11 mouse cellular contexts compared by ENCODE assay signal in genomic region chr2:93911942-93912341, GRCm38 (mm10). TPM values are rescaled to one million over a fixed set of nuclear protein-coding genes. Genes with fewer than 3 reads are reported as not detected.
A peak's percentile ranks its signal among the peaks of the same experiment; 100 is the strongest.
DNase-seq lines count a peak whose midpoint lies in the region; ATAC-seq and TF ChIP-seq lines count a peak whose summit lies in the region.
"Had no signal": no experiment of that assay in that cellular context is flagged by ENCODE, and none has a peak within 500 bp of the region (broad histone marks: within the 10 kb centered on the region; RNA-seq: fewer than 3 reads in every experiment).

No protein-coding gene starts in this region.

- no peak overlapping the region for H3K4me2 ChIP-seq in midbrain, postnatal 0 days (ENCODE audit: low read depth, low read length, poor library complexity, severe bottlenecking)
- no peak overlapping the region for H3K4me2 ChIP-seq in midbrain, embryonic 15.5 days
- H3K4me2 ChIP-seq in intestine, embryonic 15.5 days (replicated peaks), result no peak overlapping the region
- H3K4me2 ChIP-seq: hindbrain, embryonic 15.5 days; liver, embryonic 11.5 days had no signal

- intact Hi-C loops in left cerebral cortex, postnatal 25 days (cut with DNase I), result no loop called here

- peaks cover 14% of the 10 kb centered on the region for H3K4me1 ChIP-seq in midbrain, postnatal 0 days (ENCODE audit: insufficient read depth, low read length)
- peaks cover 16% of the 10 kb centered on the region for H3K4me1 ChIP-seq in midbrain, embryonic 15.5 days
- no peaks in the 10 kb centered on the region for H3K4me1 ChIP-seq in intestine, embryonic 15.5 days (replicated peaks)

- TF ChIP-seq CTCF in midbrain, postnatal 0 days (IDR thresholded peaks at IDR 0.05), result no peak

- no peaks in the 10 kb centered on the region for H3K36me3 ChIP-seq in midbrain, postnatal 0 days (ENCODE audit: insufficient read depth, low read length)
- no peaks in the 10 kb centered on the region for H3K36me3 ChIP-seq in midbrain, embryonic 15.5 days (replicated peaks)
- H3K36me3 ChIP-seq in intestine, embryonic 15.5 days, result no peaks in the 10 kb centered on the region
- H3K36me3 ChIP-seq: hindbrain, embryonic 15.5 days had no signal

- ATAC-seq in frontal cortex, adult (ENCODE audit: low TSS enrichment), result peak; percentile 56
- no peak for ATAC-seq in midbrain, postnatal 0 days (ENCODE audit: low FRiP score)
- no peak for ATAC-seq in midbrain, embryonic 15.5 days (replicated peaks)
- no peak for ATAC-seq in intestine, embryonic 15.5 days

- 79% methylated on average over 10 of the region's 10 CpGs for WGBS in midbrain, postnatal 0 days
- whole genome bisulfite sequencing in midbrain, embryonic 15.5 days, result 82% methylated on average over 10 of the region's 10 CpGs
- 85% methylated on average over 10 of the region's 10 CpGs for WGBS in intestine, embryonic 15.5 days

- no peak overlapping the region for H3K4me3 ChIP-seq in midbrain, postnatal 0 days (ENCODE audit: low read depth, low read length)
- no peak overlapping the region for H3K4me3 ChIP-seq in midbrain, embryonic 15.5 days
- H3K4me3 ChIP-seq in intestine, embryonic 15.5 days (replicated peaks), result no peak overlapping the region
- H3K4me3 ChIP-seq: erythroblast, embryonic 14.5 days; hindbrain, embryonic 15.5 days had no signal

- H3K27ac ChIP-seq in midbrain, postnatal 0 days (ENCODE audit: low read depth, low read length), result no peak overlapping the region
- no peak overlapping the region for H3K27ac ChIP-seq in midbrain, embryonic 15.5 days
- H3K27ac ChIP-seq in intestine, embryonic 15.5 days, result no peak overlapping the region
- H3K27ac ChIP-seq: hindbrain, embryonic 15.5 days had no signal

- no peak for DNase-seq in frontal cortex, postnatal 25 days (ENCODE audit: low spot score in 2 of 2)
- peak; percentile 72 for DNase-seq in midbrain, postnatal 0 days (ENCODE audit: low spot score)
- DNase-seq in cerebellum, postnatal 14 days, result peak; percentile 83 to 84
- DNase-seq in left cerebral cortex, postnatal 25 days (ENCODE audit: low spot score in 2 of 2), result peak; percentile 21 to 59
- DNase-seq in spleen, postnatal 4 days (ENCODE audit: low spot score in 2 of 2), result no peak

- no peaks in the 10 kb centered on the region for H3K27me3 ChIP-seq in midbrain, postnatal 0 days (ENCODE audit: insufficient read depth, low read length)
- H3K27me3 ChIP-seq in midbrain, embryonic 15.5 days (replicated peaks), result no peaks in the 10 kb centered on the region
- H3K27me3 ChIP-seq in intestine, embryonic 15.5 days (replicated peaks), result no peaks in the 10 kb centered on the region
- H3K27me3 ChIP-seq: hindbrain, embryonic 15.5 days had no signal

- no peaks in the 10 kb centered on the region for H3K9me3 ChIP-seq in midbrain, postnatal 0 days (ENCODE audit: low read length)
- no peaks in the 10 kb centered on the region for H3K9me3 ChIP-seq in midbrain, embryonic 15.5 days
- no peaks in the 10 kb centered on the region for H3K9me3 ChIP-seq in intestine, embryonic 15.5 days
- H3K9me3 ChIP-seq: hindbrain, embryonic 15.5 days had no signal

- H3K9ac ChIP-seq in midbrain, postnatal 0 days (replicated peaks; ENCODE audit: low read length, poor library complexity, severe bottlenecking), result no peak overlapping the region
- H3K9ac ChIP-seq in midbrain, embryonic 15.5 days, result no peak overlapping the region
- no peak overlapping the region for H3K9ac ChIP-seq in intestine, embryonic 15.5 days
- H3K9ac ChIP-seq: hindbrain, embryonic 15.5 days had no signal

RNA-seq across cellular contexts. Expression of gene Accsl, which starts 43.0 kb away (rescaled TPM):
- total RNA-seq in midbrain, postnatal 0 days (2014; rRNA removed), result 0.52 TPM in 1 of 2 replicates, not detected in the other
- polyA plus RNA-seq in midbrain, postnatal 0 days (2015; fragmentation: Nextera tagmentation; extraction: Ambion mirVana), result 0.11 and 0.51 TPM in 2 replicates
- polyA plus RNA-seq in midbrain, embryonic 15.5 days (2015; fragmentation: Nextera tagmentation; extraction: Ambion mirVana), result 0.17 and 0.32 TPM in 2 replicates
- not detected for total RNA-seq in left cerebral cortex, postnatal 25 days (2021)
- not detected in 2 replicates for polyA plus RNA-seq in intestine, embryonic 15.5 days (2015; fragmentation: Nextera tagmentation; extraction: Ambion mirVana)
- polyA plus RNA-seq: erythroblast, embryonic 14.5 days; liver, embryonic 11.5 days had no signal

RNA-seq across cellular contexts. Expression of gene Gm13889, which starts 45.1 kb away (rescaled TPM):
- total RNA-seq in midbrain, postnatal 0 days (2014; rRNA removed), result 21.9 and 23.3 TPM in 2 replicates
- 9.3 and 10.4 TPM in 2 replicates for polyA plus RNA-seq in midbrain, postnatal 0 days (2015; fragmentation: Nextera tagmentation; extraction: Ambion mirVana)
- polyA plus RNA-seq in midbrain, embryonic 15.5 days (2015; fragmentation: Nextera tagmentation; extraction: Ambion mirVana), result 5.2 and 6.7 TPM in 2 replicates
- 10 to 100 TPM; 46.6 to 48.8 TPM for total RNA-seq in left cerebral cortex, postnatal 25 days (2021)
- polyA plus RNA-seq in intestine, embryonic 15.5 days (2015; fragmentation: Nextera tagmentation; extraction: Ambion mirVana), result 14.4 and 16.4 TPM in 2 replicates

Comparison
In these comparisons a context has a peak if more than half of its experiments do, and no peak if none do; other contexts are left out.
1. DNase-seq: peak in midbrain, postnatal 0 days (single experiment), cerebellum, postnatal 14 days (2 of 2) and left cerebral cortex, postnatal 25 days (2 of 2); none in frontal cortex, postnatal 25 days (0 of 2) and spleen, postnatal 4 days (0 of 2).